Mouse (Mus musculus): ENCODE measurements around the gene Sorcs2. TPM values are rescaled to one million over a fixed set of nuclear protein-coding genes. Genes with fewer than 3 reads are reported as not detected.
A peak's percentile ranks its signal among the peaks of the same experiment; 100 is the strongest.

Sorcs2 gene
- polyA plus RNA-seq, 1 experiment from 2014 or later = 7.8 TPM

DNA sequence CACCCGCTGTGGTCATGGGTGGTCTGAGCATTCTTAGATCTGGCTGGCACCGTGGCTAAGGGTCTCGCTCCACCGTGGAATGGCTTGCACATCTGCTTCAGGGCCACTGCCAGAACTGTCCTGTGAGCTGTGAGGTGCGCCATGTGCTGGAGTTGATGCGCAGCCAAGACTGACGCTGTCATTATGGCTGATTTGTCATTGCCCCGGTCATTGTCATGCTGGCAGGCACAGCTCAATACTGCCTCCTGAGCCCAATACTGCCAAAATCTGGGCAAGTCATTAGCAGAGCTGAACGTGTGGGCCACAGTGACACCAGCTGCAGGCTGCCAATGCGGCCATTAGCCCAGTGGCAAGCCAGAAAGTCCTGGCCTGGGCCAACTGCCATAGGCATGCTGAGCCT lies 390.3 kb downstream of the Sorcs2 start:
- Histone ChIP-seq H3K4me1 (replicated peaks; ENCODE audit: control insufficient read depth, insufficient read depth, low read length) (no peaks in the 10 kb centered on the region), H3K4me3 (ENCODE audit: low read depth, low read length) (no peak overlapping the region), H3K9me3 (ENCODE audit: control insufficient read depth, low read length) (no peaks in the 10 kb centered on the region), H3K9ac (ENCODE audit: low read length) (no peak overlapping the region), H3K36me3 (ENCODE audit: control insufficient read depth, insufficient read depth, low read length) (no peaks in the 10 kb centered on the region), H3K4me2 (ENCODE audit: low read depth, low read length, severe bottlenecking) (no peak overlapping the region), H3K27ac (ENCODE audit: low read depth, low read length) (no peak overlapping the region), H3K27me3 (ENCODE audit: control insufficient read depth, insufficient read depth, low read length) (no peaks in the 10 kb centered on the region)
- ATAC-seq (replicated peaks; ENCODE audit: low FRiP score) (no peak), DNase-seq (ENCODE audit: low spot score) (no peak)
- 87% methylated on average over 10 of the region's 10 CpGs for WGBS

DNA sequence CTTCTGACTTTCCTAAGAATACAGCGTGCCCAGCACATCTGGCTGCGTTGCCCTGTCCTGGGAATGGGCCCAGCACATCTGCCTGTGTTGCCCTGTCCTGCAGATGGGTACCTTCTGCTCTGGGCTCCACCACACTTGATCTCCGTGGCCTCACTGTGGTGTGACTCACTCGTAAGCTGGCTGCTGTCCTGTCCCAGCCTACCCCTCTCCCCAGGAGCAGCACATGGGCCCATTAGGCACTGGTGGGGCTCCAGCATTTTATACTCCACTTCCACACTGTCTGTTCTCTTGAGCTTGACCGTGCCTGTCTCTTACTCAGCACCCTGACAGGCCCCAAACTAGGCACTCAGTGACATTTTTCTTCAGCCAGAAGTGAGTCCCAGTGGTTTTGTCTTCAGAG lies 391.4 kb downstream of the Sorcs2 start:
- WGBS = 83% methylated on average over 5 of the region's 5 CpGs
- Histone ChIP-seq H3K27me3 (ENCODE audit: control insufficient read depth, insufficient read depth, low read length) (no peaks in the 10 kb centered on the region), H3K4me1 (replicated peaks; ENCODE audit: control insufficient read depth, insufficient read depth, low read length) (no peaks in the 10 kb centered on the region), H3K36me3 (ENCODE audit: control insufficient read depth, insufficient read depth, low read length) (no peaks in the 10 kb centered on the region), H3K27ac (ENCODE audit: low read depth, low read length) (no peak overlapping the region), H3K4me3 (ENCODE audit: low read depth, low read length) (no peak overlapping the region), H3K9me3 (ENCODE audit: control insufficient read depth, low read length) (no peaks in the 10 kb centered on the region), H3K4me2 (ENCODE audit: low read depth, low read length, severe bottlenecking) (no peak overlapping the region), H3K9ac (ENCODE audit: low read length) (no peak overlapping the region)
- no peak for ATAC-seq (replicated peaks; ENCODE audit: low FRiP score)
- no peak for DNase-seq (ENCODE audit: low spot score)

DNA sequence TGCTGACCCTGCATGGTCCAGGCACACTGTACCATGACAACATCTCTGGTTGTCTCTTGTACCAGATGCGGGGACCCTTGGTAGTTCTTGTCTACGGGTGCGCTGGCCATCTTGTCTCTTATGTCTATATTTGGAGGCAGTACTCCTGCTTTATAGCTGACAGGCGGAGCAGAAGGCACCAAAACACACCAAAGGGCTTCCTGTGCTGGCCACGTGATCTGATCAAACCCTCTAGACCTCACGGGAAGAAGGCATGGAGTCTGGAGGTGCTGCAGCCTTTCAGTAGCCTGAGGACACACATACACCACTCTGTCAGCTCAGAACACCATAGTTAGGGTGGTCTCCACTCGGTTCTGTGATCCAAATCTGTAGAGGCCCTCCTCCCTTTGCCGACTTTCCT lies 391.8 kb downstream of the Sorcs2 start:
- H3K36me3 ChIP-seq (ENCODE audit: control insufficient read depth, insufficient read depth, low read length) = no peaks in the 10 kb centered on the region
- H3K9ac ChIP-seq (ENCODE audit: low read length) = no peak overlapping the region
- no peak overlapping the region for H3K4me2 ChIP-seq (ENCODE audit: low read depth, low read length, severe bottlenecking)
- WGBS = 81% methylated on average over 8 of the region's 8 CpGs
- no peak overlapping the region for H3K27ac ChIP-seq (ENCODE audit: low read depth, low read length)
- H3K9me3 ChIP-seq (ENCODE audit: control insufficient read depth, low read length) = no peaks in the 10 kb centered on the region
- no peaks in the 10 kb centered on the region for H3K4me1 ChIP-seq (replicated peaks; ENCODE audit: control insufficient read depth, insufficient read depth, low read length)
- H3K27me3 ChIP-seq (ENCODE audit: control insufficient read depth, insufficient read depth, low read length) = no peaks in the 10 kb centered on the region
- DNase-seq (ENCODE audit: low spot score) (no peak), ATAC-seq (replicated peaks; ENCODE audit: low FRiP score) (no peak)
- H3K4me3 ChIP-seq (ENCODE audit: low read depth, low read length) = no peak overlapping the region

DNA sequence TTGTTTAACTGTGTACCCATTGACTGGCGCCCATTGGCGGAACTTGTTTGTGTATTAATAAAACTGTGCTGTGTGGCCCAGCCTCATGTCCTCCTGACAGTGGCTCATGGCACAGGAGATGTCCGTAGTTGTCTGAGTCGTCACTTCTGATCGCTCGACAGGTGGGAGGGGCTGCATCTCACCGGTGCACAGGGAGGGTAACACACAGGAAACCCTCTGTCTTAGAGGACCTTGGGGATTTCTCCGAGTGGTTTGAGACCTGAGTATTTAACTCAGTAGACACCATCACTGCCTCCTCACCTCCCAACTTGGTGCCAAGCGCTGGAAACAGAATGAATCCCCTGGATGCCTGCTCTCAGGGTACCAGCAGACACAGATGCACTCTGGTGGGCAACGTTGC lies 394.1 kb downstream of the Sorcs2 start:
- no peak overlapping the region for H3K9ac ChIP-seq (ENCODE audit: low read length)
- no peaks in the 10 kb centered on the region for H3K36me3 ChIP-seq (ENCODE audit: control insufficient read depth, insufficient read depth, low read length)
- no peak overlapping the region for H3K4me3 ChIP-seq (ENCODE audit: low read depth, low read length)
- ATAC-seq (replicated peaks; ENCODE audit: low FRiP score) (no peak), DNase-seq (ENCODE audit: low spot score) (no peak)
- H3K27me3 ChIP-seq (ENCODE audit: control insufficient read depth, insufficient read depth, low read length) = no peaks in the 10 kb centered on the region
- WGBS = 91% methylated on average over 10 of the region's 10 CpGs
- H3K27ac ChIP-seq (ENCODE audit: low read depth, low read length) = no peak overlapping the region
- no peaks in the 10 kb centered on the region for H3K9me3 ChIP-seq (ENCODE audit: control insufficient read depth, low read length)
- H3K4me1 ChIP-seq (replicated peaks; ENCODE audit: control insufficient read depth, insufficient read depth, low read length) = no peaks in the 10 kb centered on the region
- no peak overlapping the region for H3K4me2 ChIP-seq (ENCODE audit: low read depth, low read length, severe bottlenecking)

DNA sequence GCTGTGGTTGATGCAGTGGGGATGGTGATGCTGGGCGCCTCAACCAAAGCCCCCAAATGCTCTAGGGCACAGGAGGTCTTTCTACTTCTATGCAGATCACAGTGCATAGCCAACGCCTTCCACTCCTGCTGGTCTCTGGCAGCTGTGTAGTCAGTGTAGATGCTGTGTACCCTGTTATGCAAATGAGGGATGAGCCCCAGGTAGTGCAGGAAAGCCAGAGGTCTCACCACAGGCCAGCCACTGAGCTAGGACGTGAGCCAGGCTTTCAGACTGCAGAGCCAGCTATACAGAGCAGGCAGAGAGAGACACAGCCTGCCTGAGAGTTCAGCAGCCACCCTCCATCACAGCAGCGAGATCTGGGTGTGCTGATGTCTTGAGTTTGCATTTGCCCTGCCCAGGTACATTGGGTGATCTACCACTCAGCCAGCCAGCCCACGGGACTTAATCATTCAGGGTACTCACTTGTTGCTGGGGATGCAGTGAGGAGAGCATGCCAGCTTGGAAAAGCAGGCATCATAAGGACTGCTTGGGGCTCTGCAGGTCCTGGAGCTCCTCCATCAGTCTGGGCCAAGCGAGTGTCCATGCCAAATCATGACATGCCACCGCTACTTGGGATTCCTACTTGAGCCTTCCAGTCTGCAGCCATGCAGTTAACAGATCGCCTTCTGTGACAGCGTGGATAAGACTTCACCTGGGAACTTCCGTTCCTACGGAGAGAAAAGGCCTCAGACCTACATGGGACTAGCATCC lies 407.8 kb downstream of the Sorcs2 start:
- H3K9ac ChIP-seq (ENCODE audit: low read length) = no peak overlapping the region
- H3K4me3 ChIP-seq (ENCODE audit: low read depth, low read length) = no peak overlapping the region
- ATAC-seq (replicated peaks; ENCODE audit: low FRiP score) (no peak), DNase-seq (ENCODE audit: low spot score) (no peak)
- H3K4me1 ChIP-seq (replicated peaks; ENCODE audit: control insufficient read depth, insufficient read depth, low read length) = no peaks in the 10 kb centered on the region
- no peak overlapping the region for H3K4me2 ChIP-seq (ENCODE audit: low read depth, low read length, severe bottlenecking)
- no peaks in the 10 kb centered on the region for H3K9me3 ChIP-seq (ENCODE audit: control insufficient read depth, low read length)
- 73% methylated on average over 11 of the region's 11 CpGs for WGBS
- H3K27me3 ChIP-seq (ENCODE audit: control insufficient read depth, insufficient read depth, low read length) = no peaks in the 10 kb centered on the region
- H3K36me3 ChIP-seq (ENCODE audit: control insufficient read depth, insufficient read depth, low read length) = no peaks in the 10 kb centered on the region
- no peak overlapping the region for H3K27ac ChIP-seq (ENCODE audit: low read depth, low read length)

DNA sequence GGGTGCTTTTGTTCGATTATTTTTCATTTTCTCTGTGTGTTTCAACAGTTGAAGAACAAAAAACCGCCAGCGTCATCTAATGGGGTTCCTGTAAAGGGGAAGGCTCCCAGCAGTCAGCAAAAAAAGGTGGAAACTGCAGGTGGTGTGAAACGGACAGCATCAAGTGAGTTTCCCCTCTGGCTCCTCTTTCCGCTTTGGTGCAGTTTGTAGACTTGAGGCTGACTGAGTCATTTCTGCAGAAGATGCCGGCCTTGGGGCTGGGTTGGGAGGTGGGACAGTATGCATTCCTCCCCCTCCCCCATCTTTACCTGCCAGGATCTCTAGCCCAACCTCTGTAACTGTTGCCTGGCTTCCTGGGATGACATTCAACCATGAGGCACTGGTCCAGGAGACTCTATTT lies 408.4 kb downstream of the Sorcs2 start:
- Histone ChIP-seq H3K27ac (ENCODE audit: low read depth, low read length) (no peak overlapping the region), H3K9ac (ENCODE audit: low read length) (no peak overlapping the region), H3K9me3 (ENCODE audit: control insufficient read depth, low read length) (no peaks in the 10 kb centered on the region), H3K4me3 (ENCODE audit: low read depth, low read length) (no peak overlapping the region), H3K4me1 (replicated peaks; ENCODE audit: control insufficient read depth, insufficient read depth, low read length) (no peaks in the 10 kb centered on the region), H3K27me3 (ENCODE audit: control insufficient read depth, insufficient read depth, low read length) (no peaks in the 10 kb centered on the region), H3K4me2 (ENCODE audit: low read depth, low read length, severe bottlenecking) (no peak overlapping the region), H3K36me3 (ENCODE audit: control insufficient read depth, insufficient read depth, low read length) (no peaks in the 10 kb centered on the region; the same call in 1 of the 2 replicates)
- ATAC-seq (replicated peaks; ENCODE audit: low FRiP score) (no peak), DNase-seq (ENCODE audit: low spot score) (no peak)
- 73% methylated on average over 6 of the region's 6 CpGs for WGBS

DNA sequence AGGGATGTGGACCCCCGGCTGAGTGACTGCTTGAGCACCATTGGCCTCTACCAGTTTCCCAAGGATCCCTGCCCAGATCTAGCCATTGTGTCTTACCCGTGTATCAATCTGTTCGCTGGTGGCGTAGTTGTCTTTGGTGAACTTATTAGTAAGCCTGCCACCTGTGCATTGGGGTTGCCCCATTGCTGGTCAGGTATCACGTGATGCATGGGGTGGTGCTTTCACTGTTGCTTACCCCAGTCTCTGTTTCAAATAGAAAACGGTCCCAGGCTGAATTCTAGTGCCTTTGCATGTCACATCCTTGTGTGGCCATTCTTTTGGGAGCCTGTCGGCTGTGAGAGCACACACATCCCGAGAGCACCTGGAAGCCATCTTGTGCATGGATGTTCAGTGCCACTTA lies 409.9 kb downstream of the Sorcs2 start:
- H3K4me3 ChIP-seq (ENCODE audit: low read depth, low read length) = no peak overlapping the region
- no peak overlapping the region for H3K9ac ChIP-seq (ENCODE audit: low read length)
- H3K36me3 ChIP-seq (ENCODE audit: control insufficient read depth, insufficient read depth, low read length) = no peaks in the 10 kb centered on the region; the same call in 1 of the 2 replicates
- no peaks in the 10 kb centered on the region for H3K4me1 ChIP-seq (replicated peaks; ENCODE audit: control insufficient read depth, insufficient read depth, low read length)
- ATAC-seq (replicated peaks; ENCODE audit: low FRiP score) (no peak), DNase-seq (ENCODE audit: low spot score) (no peak)
- H3K4me2 ChIP-seq (ENCODE audit: low read depth, low read length, severe bottlenecking) = no peak overlapping the region
- no peaks in the 10 kb centered on the region for H3K27me3 ChIP-seq (ENCODE audit: control insufficient read depth, insufficient read depth, low read length)
- H3K9me3 ChIP-seq (ENCODE audit: control insufficient read depth, low read length) = no peaks in the 10 kb centered on the region
- 86% methylated on average over 8 of the region's 8 CpGs for WGBS
- no peak overlapping the region for H3K27ac ChIP-seq (ENCODE audit: low read depth, low read length)

DNA sequence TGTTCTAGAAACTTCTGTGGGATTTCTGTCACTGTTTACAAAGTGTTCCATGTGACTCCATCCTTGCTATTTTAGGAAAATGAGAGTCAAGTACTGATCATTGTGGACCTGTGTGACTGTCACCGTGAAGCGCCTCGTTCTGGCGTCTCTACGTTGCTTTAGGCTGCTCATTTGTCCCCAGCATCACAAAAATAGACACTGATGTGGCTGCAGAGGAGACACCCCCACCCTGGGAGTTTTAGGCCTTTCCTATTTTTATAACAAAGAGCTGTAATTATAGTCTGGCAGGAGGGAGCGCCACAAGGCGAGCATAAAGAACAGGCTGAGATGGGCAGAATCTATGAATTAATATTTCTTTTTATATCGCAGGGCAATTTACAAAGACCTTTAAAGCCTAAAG lies 412.3 kb downstream of the Sorcs2 start:
- no peak for ATAC-seq (replicated peaks; ENCODE audit: low FRiP score)
- H3K4me2 ChIP-seq (ENCODE audit: low read depth, low read length, severe bottlenecking) = no peak overlapping the region
- DNase-seq (ENCODE audit: low spot score) = no peak
- no peak overlapping the region for H3K4me3 ChIP-seq (ENCODE audit: low read depth, low read length)
- H3K27me3 ChIP-seq (ENCODE audit: control insufficient read depth, insufficient read depth, low read length) = no peaks in the 10 kb centered on the region
- H3K9ac ChIP-seq (ENCODE audit: low read length) = no peak overlapping the region
- no peaks in the 10 kb centered on the region for H3K4me1 ChIP-seq (replicated peaks; ENCODE audit: control insufficient read depth, insufficient read depth, low read length)
- WGBS = 84% methylated on average over 8 of the region's 8 CpGs
- H3K9me3 ChIP-seq (ENCODE audit: control insufficient read depth, low read length) = no peaks in the 10 kb centered on the region
- no peaks in the 10 kb centered on the region; the same call in 1 of the 2 replicates for H3K36me3 ChIP-seq (ENCODE audit: control insufficient read depth, insufficient read depth, low read length)
- no peak overlapping the region for H3K27ac ChIP-seq (ENCODE audit: low read depth, low read length)

DNA sequence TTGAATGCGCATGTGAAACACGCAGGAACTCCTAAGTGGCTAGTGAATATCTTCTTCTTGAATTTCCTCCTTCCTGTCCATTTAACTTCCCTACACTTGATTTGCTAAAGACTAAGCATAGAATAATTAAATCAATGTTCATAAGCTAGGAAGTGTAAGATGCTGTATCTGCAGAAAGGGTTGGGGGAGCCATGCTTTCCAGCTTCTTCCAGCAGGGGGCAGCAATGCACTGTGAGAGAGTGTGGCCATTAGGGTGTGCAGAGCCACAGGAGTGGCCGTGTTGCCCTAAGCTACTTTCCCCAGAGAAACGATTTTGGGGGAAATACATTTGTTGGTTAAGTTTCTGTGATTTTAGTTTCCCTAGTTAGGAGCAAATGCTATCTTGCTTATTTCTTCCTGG lies 416.0 kb downstream of the Sorcs2 start:
- H3K4me2 ChIP-seq (ENCODE audit: low read depth, low read length, severe bottlenecking) = no peak overlapping the region
- H3K9ac ChIP-seq (ENCODE audit: low read length) = no peak overlapping the region
- no peaks in the 10 kb centered on the region for H3K9me3 ChIP-seq (ENCODE audit: control insufficient read depth, low read length)
- H3K4me3 ChIP-seq (ENCODE audit: low read depth, low read length) = no peak overlapping the region
- DNase-seq (ENCODE audit: low spot score) = peak; percentile 89
- no peaks in the 10 kb centered on the region; the same call in 1 of the 2 replicates for H3K36me3 ChIP-seq (ENCODE audit: control insufficient read depth, insufficient read depth, low read length)
- no peak overlapping the region for H3K27ac ChIP-seq (ENCODE audit: low read depth, low read length)
- WGBS = 40% methylated on average over 4 of the region's 4 CpGs
- ATAC-seq (replicated peaks; ENCODE audit: low FRiP score) = no peak
- H3K4me1 ChIP-seq (replicated peaks; ENCODE audit: control insufficient read depth, insufficient read depth, low read length) = no peaks in the 10 kb centered on the region
- no peaks in the 10 kb centered on the region for H3K27me3 ChIP-seq (ENCODE audit: control insufficient read depth, insufficient read depth, low read length)

Measured in forebrain, embryonic 11.5 days (tissue).